Mouse (Mus musculus) myocyte (in vitro differentiated cells): ENCODE data around the gene Plekhm1. TPM values are rescaled to one million over a fixed set of nuclear protein-coding genes. Genes with fewer than 3 reads are reported as not detected.

Experiments
- H3K27me3 ChIP-seq: one replicate; pipeline ENCODE4 v1.6.1; 2011; ENCODE audit not compliant: control insufficient read depth, insufficient read depth, insufficient read length
- H3K36me3 ChIP-seq: one replicate; pipeline ENCODE4 v1.6.1; 2011; ENCODE audit not compliant: control insufficient read depth, insufficient read depth
- H3K4me2 ChIP-seq: one replicate; pipeline ENCODE4 v1.6.1; 2011; ENCODE audit warnings: low read depth, control low read depth
- H3K4me3 ChIP-seq: one replicate; pipeline ENCODE4 v1.5.1; 2011; ENCODE audit warnings: mild to moderate bottlenecking, control low read depth, moderate library complexity
- H3K79me2 ChIP-seq: one replicate; pipeline ENCODE4 v1.6.1; 2011; ENCODE audit not compliant: control insufficient read depth, insufficient read depth
- H3ac ChIP-seq: one replicate; pipeline ENCODE4 v1.6.1; 2011; ENCODE audit not compliant: control insufficient read depth, insufficient read length
- CEBPB ChIP-seq: IDR thresholded peaks from 2 replicates; pipeline ENCODE4 v1.6.1; 2011; ENCODE audit warnings: mild to moderate bottlenecking, moderate library complexity; ENCODE audit not compliant: poor library complexity, insufficient read depth, severe bottlenecking
- E2F4 ChIP-seq: IDR thresholded peaks from one replicate; pipeline ENCODE4 v1.6.1; 2011; ENCODE audit warnings: mild to moderate bottlenecking, control low read depth, moderate library complexity; ENCODE audit not compliant: insufficient read depth
- MAX ChIP-seq: IDR thresholded peaks from one replicate; pipeline ENCODE4 v1.6.1; 2011; ENCODE audit warnings: low read depth, mild to moderate bottlenecking, control low read depth
- MYOD1 ChIP-seq, 3 experiments: IDR thresholded peaks; one replicate each; pipeline ENCODE4 v1.6.1; 2011; ENCODE audit warnings: control low read depth in 2 of 3, low read depth in 2 of 3, mild to moderate bottlenecking in 2 of 3, moderate library complexity in 1 of 3; ENCODE audit not compliant: insufficient read length in 2 of 3, control insufficient read depth in 1 of 3
- MYOG ChIP-seq, 3 experiments: IDR thresholded peaks; one replicate each; pipeline ENCODE4 v1.6.1; 2011; ENCODE audit warnings: control low read depth in 2 of 3, low read depth in 2 of 3, mild to moderate bottlenecking in 2 of 3; ENCODE audit not compliant: insufficient read length in 2 of 3, control insufficient read depth in 1 of 3, insufficient read depth in 1 of 3
- POLR2A ChIP-seq: IDR thresholded peaks from one replicate; pipeline ENCODE4 v1.6.1; 2011; ENCODE audit warnings: low read depth, mild to moderate bottlenecking, control low read depth, moderate library complexity; ENCODE audit not compliant: insufficient read length
- POLR2AphosphoS2 ChIP-seq: IDR thresholded peaks from one replicate; pipeline ENCODE4 v1.6.1; 2011; ENCODE audit warnings: low read depth, control low read depth; ENCODE audit not compliant: insufficient read length
- REST ChIP-seq: IDR thresholded peaks from one replicate; pipeline ENCODE4 v1.6.1; 2011; ENCODE audit warnings: mild to moderate bottlenecking, control low read depth, moderate library complexity; ENCODE audit not compliant: insufficient read depth, insufficient read length
- SRF ChIP-seq: IDR thresholded peaks from one replicate; pipeline ENCODE4 v1.6.1; 2011; ENCODE audit warnings: low read depth; ENCODE audit not compliant: control insufficient read depth, insufficient read length
- TCF12 ChIP-seq: IDR thresholded peaks from one replicate; pipeline ENCODE4 v1.6.1; 2011; ENCODE audit warnings: mild to moderate bottlenecking, control low read depth; ENCODE audit not compliant: poor library complexity, insufficient read depth, severe bottlenecking
- TCF3 ChIP-seq: IDR thresholded peaks from one replicate; pipeline ENCODE4 v1.6.1; 2011; ENCODE audit warnings: low read depth, control low read depth; ENCODE audit not compliant: insufficient read length
- USF1 ChIP-seq: IDR thresholded peaks from one replicate; pipeline ENCODE4 v1.6.1; 2011; ENCODE audit warnings: low read depth, mild to moderate bottlenecking, control low read depth, moderate library complexity
- polyA plus RNA-seq: library from polyadenylated mRNA; unstranded; fragments of >200 nt; fragmentation: generic; extraction: Trizol; gene quantifications from one replicate; pipeline ENCODE4 v1.2.1, GENCODE M21; 2012; ENCODE audit warnings: missing spikeins

Plekhm1 gene
- polyA plus RNA-seq, 1 experiment, result 12.2 TPM

- Histone ChIP-seq H3K79me2 (no peaks in the 10 kb centered on the region), H3K36me3 (no peaks in the 10 kb centered on the region), H3K4me2 (peak overlapping the region; percentile 85), H3K27me3 (peaks cover 5% of the 10 kb centered on the region), H3ac (no peak overlapping the region), H3K4me3 (no peak overlapping the region)
- TF ChIP-seq POLR2A (peak; percentile 14), REST (no peak), E2F4 (peak; percentile 41)
These were observed 52.4 kb downstream of the Plekhm1 start for GRCm38 (mm10) chr11:103359841-103360641.

- H3K36me3 ChIP-seq, result no peaks in the 10 kb centered on the region
- H3K4me3 ChIP-seq, result no peak overlapping the region
- peaks cover 5% of the 10 kb centered on the region for H3K27me3 ChIP-seq
- H3ac ChIP-seq, result no peak overlapping the region
- H3K79me2 ChIP-seq, result no peaks in the 10 kb centered on the region
- H3K4me2 ChIP-seq, result peak overlapping the region; percentile 85
- TF ChIP-seq TCF3, result no peak
- no peak for TF ChIP-seq MAX
- no peak for TF ChIP-seq CEBPB
- no peak for TF ChIP-seq REST
- TF ChIP-seq E2F4, result no peak
- TF ChIP-seq TCF12, result no peak
- TF ChIP-seq MYOG (IDR thresholded peaks at IDR 0.05; ENCODE audit: control insufficient read depth in 1 of 3, insufficient read depth in 1 of 3, insufficient read length in 2 of 3, low read depth in 2 of 3), result no peak
- no peak for TF ChIP-seq POLR2A
- no peak for TF ChIP-seq MYOD1 (IDR thresholded peaks at IDR 0.05; ENCODE audit: control insufficient read depth in 1 of 3, insufficient read length in 2 of 3, low read depth in 2 of 3)
- TF ChIP-seq POLR2AphosphoS2, result no peak
- TF ChIP-seq USF1, result no peak
- TF ChIP-seq SRF, result no peak
These were observed 53.4 kb downstream of the Plekhm1 start for GRCm38 (mm10) chr11:103359122-103359521.

- no peak for TF ChIP-seq TCF12
- TF ChIP-seq MYOG (IDR thresholded peaks at IDR 0.05; ENCODE audit: control insufficient read depth in 1 of 3, insufficient read depth in 1 of 3, insufficient read length in 2 of 3, low read depth in 2 of 3), result no peak
- TF ChIP-seq E2F4, result no peak
- no peak for TF ChIP-seq MAX
- no peak for TF ChIP-seq SRF
- no peak overlapping the region for H3ac ChIP-seq
- H3K36me3 ChIP-seq, result no peaks in the 10 kb centered on the region
- H3K4me2 ChIP-seq, result no peak overlapping the region
- peaks cover 5% of the 10 kb centered on the region for H3K27me3 ChIP-seq
- no peak overlapping the region for H3K4me3 ChIP-seq
- H3K79me2 ChIP-seq, result no peaks in the 10 kb centered on the region
These were observed 54.2 kb downstream of the Plekhm1 start for GRCm38 (mm10) chr11:103358316-103358715.

GRCm38 (mm10) chr11:103357710-103358109, 54.8 kb downstream of the Plekhm1 start:
- Histone ChIP-seq H3K4me3 (no peak overlapping the region), H3K79me2 (no peaks in the 10 kb centered on the region), H3ac (no peak overlapping the region), H3K36me3 (no peaks in the 10 kb centered on the region), H3K27me3 (peaks cover 5% of the 10 kb centered on the region), H3K4me2 (no peak overlapping the region)
- no peak for TF ChIP-seq USF1
- no peak for TF ChIP-seq POLR2A
- no peak for TF ChIP-seq TCF3
- no peak for TF ChIP-seq E2F4
- TF ChIP-seq SRF, result no peak
- TF ChIP-seq MAX, result no peak
- no peak for TF ChIP-seq POLR2AphosphoS2
- TF ChIP-seq MYOG (IDR thresholded peaks at IDR 0.05; ENCODE audit: control insufficient read depth in 1 of 3, insufficient read depth in 1 of 3, insufficient read length in 2 of 3, low read depth in 2 of 3), result no peak
- TF ChIP-seq MYOD1 (IDR thresholded peaks at IDR 0.05; ENCODE audit: control insufficient read depth in 1 of 3, insufficient read length in 2 of 3, low read depth in 2 of 3), result no peak
- no peak for TF ChIP-seq REST
- no peak for TF ChIP-seq TCF12
- no peak for TF ChIP-seq CEBPB

- H3K79me2 ChIP-seq, result no peaks in the 10 kb centered on the region
- H3K4me2 ChIP-seq, result no peak overlapping the region
- no peak overlapping the region for H3ac ChIP-seq
- H3K36me3 ChIP-seq, result no peaks in the 10 kb centered on the region
- H3K27me3 ChIP-seq, result peaks cover 5% of the 10 kb centered on the region
- H3K4me3 ChIP-seq, result no peak overlapping the region
- TF ChIP-seq USF1 (no peak), CEBPB (no peak), SRF (no peak), MAX (no peak), MYOD1 (IDR thresholded peaks at IDR 0.05; ENCODE audit: control insufficient read depth in 1 of 3, insufficient read length in 2 of 3, low read depth in 2 of 3) (no peak), E2F4 (no peak), TCF3 (no peak), POLR2A (no peak), REST (no peak), TCF12 (no peak), POLR2AphosphoS2 (no peak)
These were observed 55.4 kb downstream of the Plekhm1 start for GRCm38 (mm10) chr11:103356938-103357670.
